ENCODE assay signal across 7 mouse cellular contexts in the genomic region with DNA sequence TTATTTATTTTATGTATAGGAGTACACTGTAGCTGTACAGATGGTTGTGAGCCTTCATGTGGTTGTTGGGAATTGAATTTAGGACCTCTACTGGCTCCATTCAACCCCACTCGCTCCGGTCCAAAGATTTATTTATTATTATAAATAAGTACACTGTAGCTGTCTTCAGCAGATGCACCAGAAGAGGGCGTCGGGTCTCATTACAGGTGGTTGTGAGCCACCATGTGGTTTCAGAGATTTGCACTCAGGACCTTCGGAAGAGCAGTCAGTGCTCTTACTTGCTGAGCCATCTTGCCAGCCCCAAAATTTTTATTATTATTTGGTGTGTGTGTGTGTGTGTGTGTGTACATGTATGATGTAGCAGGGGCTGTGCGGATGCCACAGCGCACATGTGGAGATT. TPM values are rescaled to one million over a fixed set of nuclear protein-coding genes. Genes with fewer than 3 reads are reported as not detected.
DNase-seq lines count a peak whose midpoint lies in the region; ATAC-seq and TF ChIP-seq lines count a peak whose summit lies in the region.
"Not testable (repeated sequence)": the region's sequence is repeated elsewhere in the genome, so short reads cannot be mapped to it uniquely, and the experiment has no call there.

No protein-coding gene starts in this region.

- TF ChIP-seq EP300 in MEL (IDR thresholded peaks at IDR 0.05; ENCODE audit: low read depth in 1 of 2, low read length in 2 of 2); lung, postnatal 0 days (IDR thresholded peaks at IDR 0.05): not testable (repeated sequence)

- not testable (repeated sequence) for H3K4me2 ChIP-seq in forebrain, postnatal 0 days (ENCODE audit: low read depth); lung, postnatal 0 days (replicated peaks; ENCODE audit: low read depth, low read length)

- peak; percentile 24 for TF ChIP-seq RAD21 in MEL (IDR thresholded peaks at IDR 0.05; ENCODE audit: low read depth, low read length)

- 41% methylated on average over 7 of the region's 7 CpGs for WGBS in cerebellum, adult 2 months
- WGBS in forebrain, postnatal 0 days = 90% methylated on average over 7 of the region's 7 CpGs
- WGBS in lung, postnatal 0 days = 91% methylated on average over 7 of the region's 7 CpGs

- DNase-seq in A20 (ENCODE audit: low read depth, low spot score) (peak; percentile 49), MEL (ENCODE audit: low read depth, low spot score) (peak; percentile 47), liver (peak; percentile 37)
- not testable (repeated sequence) for DNase-seq in cerebellum, adult 2 months; forebrain, postnatal 0 days; lung, postnatal 0 days (ENCODE audit: low spot score)
- peak; percentile 29 for DNase-seq in induced T-regulatory cell, adult 2 months (ENCODE audit: low read depth)

- not testable (repeated sequence) for ATAC-seq in forebrain, postnatal 0 days; lung, postnatal 0 days

- not testable (repeated sequence) for H3K4me1 ChIP-seq in MEL (ENCODE audit: control insufficient read depth in 1 of 2, insufficient read depth in 2 of 2, low read length in 2 of 2); forebrain, postnatal 0 days (ENCODE audit: insufficient read depth); lung, postnatal 0 days (ENCODE audit: insufficient read depth, low read depth, low read length)
- peaks cover 42% of the 10 kb centered on the region for H3K4me1 ChIP-seq in cerebellum, adult 2 months (ENCODE audit: control insufficient read depth, insufficient read depth, low read length)

- not testable (repeated sequence) for H3K9ac ChIP-seq in MEL (ENCODE audit: control insufficient read depth, low read depth, low read length, poor library complexity, severe bottlenecking); forebrain, postnatal 0 days; lung, postnatal 0 days (replicated peaks; ENCODE audit: low read depth)

- peak in 2 of 3 experiments; percentile 43 to 46; a peak in 4 of 6 replicates for TF ChIP-seq CTCF in MEL (IDR thresholded peaks at IDR 0.05 in 2 of 3, conservative IDR thresholded peaks at IDR 0.05 in 1 of 3; ENCODE audit: control insufficient read depth in 1 of 3, insufficient read depth in 1 of 3, low read depth in 2 of 3, low read length in 3 of 3, poor library complexity in 1 of 3, severe bottlenecking in 1 of 3)
- TF ChIP-seq CTCF in cerebellum, adult 2 months (IDR thresholded peaks at IDR 0.05; ENCODE audit: borderline replicate concordance, insufficient read depth, low read depth, low read length) = not testable (repeated sequence)
- TF ChIP-seq CTCF in forebrain, postnatal 0 days (IDR thresholded peaks at IDR 0.05; ENCODE audit: low read depth) = 0 out of 2 replicates have a peak, but pooled peaks have one; percentile 2
- peak; percentile 13; the same call in 1 of the 2 replicates for TF ChIP-seq CTCF in lung, postnatal 0 days (IDR thresholded peaks at IDR 0.05)

- H3K9me3 ChIP-seq in MEL (replicated peaks; ENCODE audit: insufficient read depth, low read length); forebrain, postnatal 0 days (ENCODE audit: low read length); lung, postnatal 0 days (ENCODE audit: low read length): not testable (repeated sequence)

- TF ChIP-seq POLR2A in MEL (IDR thresholded peaks at IDR 0.05; ENCODE audit: control insufficient read depth in 1 of 2, insufficient read depth in 1 of 2, low read depth in 1 of 2, low read length in 2 of 2, poor library complexity in 1 of 2); cerebellum, adult 2 months (IDR thresholded peaks at IDR 0.05; ENCODE audit: borderline replicate concordance, insufficient read depth, low read length): not testable (repeated sequence)

- H3K79me2 ChIP-seq in MEL (ENCODE audit: control insufficient read depth, insufficient read depth, low read length, poor library complexity) = not testable (repeated sequence)

- H3K27me3 ChIP-seq in MEL (ENCODE audit: control insufficient read depth in 1 of 2, insufficient read depth in 2 of 2, low read length in 2 of 2); cerebellum, adult 2 months (ENCODE audit: control insufficient read depth, insufficient read depth, low read length); forebrain, postnatal 0 days (ENCODE audit: insufficient read depth, low read length); lung, postnatal 0 days (replicated peaks; ENCODE audit: insufficient read depth, low read length): not testable (repeated sequence)

- H3K4me3 ChIP-seq in MEL (ENCODE audit: control insufficient read depth in 1 of 2, insufficient read depth in 1 of 2, low read depth in 2 of 2, low read length in 2 of 2); forebrain, postnatal 0 days (ENCODE audit: low read depth, low read length); lung, postnatal 0 days (ENCODE audit: low read depth, low read length): not testable (repeated sequence)
- H3K4me3 ChIP-seq in cerebellum, adult 2 months (replicated peaks; ENCODE audit: insufficient read depth, low read depth, low read length) = peak overlapping the region; percentile 68

- H3K36me3 ChIP-seq in MEL (ENCODE audit: control insufficient read depth in 1 of 2, insufficient read depth in 2 of 2, low read length in 2 of 2); lung, postnatal 0 days (ENCODE audit: insufficient read depth, low read length): not testable (repeated sequence)
- H3K36me3 ChIP-seq in forebrain, postnatal 0 days (ENCODE audit: insufficient read depth) = peaks cover 51% of the 10 kb centered on the region

- not testable (repeated sequence) for H3K27ac ChIP-seq in MEL (ENCODE audit: control insufficient read depth, low read depth, low read length); forebrain, postnatal 0 days (ENCODE audit: low read depth, low read length); lung, postnatal 0 days (ENCODE audit: low read length)
- H3K27ac ChIP-seq in cerebellum, adult 2 months (ENCODE audit: insufficient read depth, low read length) = peak overlapping the region; percentile 99

TF ChIP-seq in MEL, 35 proteins besides CTCF, POLR2A, EP300 and RAD21:
- 0 out of 2 replicates have a peak, but pooled peaks have one; percentile 30 for TF ChIP-seq ZC3H11A (IDR thresholded peaks at IDR 0.05; ENCODE audit: low read depth, low read length)
- TF ChIP-seq SMC3 (IDR thresholded peaks at IDR 0.05; ENCODE audit: low read depth, low read length) = peak; percentile 42
- peak; percentile 55; the same call in 1 of the 2 replicates for TF ChIP-seq MYC (IDR thresholded peaks at IDR 0.05; ENCODE audit: low read depth, low read length)

RNA-seq across cellular contexts. Expression of a gene that starts 38.8 kb away (rescaled TPM):
- total RNA-seq in MEL (2012; rRNA removed) = 4.0 and 5.2 TPM in 2 replicates
- polyA plus RNA-seq in MEL (2012; ENCODE audit: insufficient read depth in 1 of 2, insufficient read length in 2 of 2, low read depth in 1 of 2, low replicate concordance in 2 of 2, missing spikeins in 1 of 2) = 10 to 100 TPM in 1 of 2 experiments, not detected in 1; 18.0 TPM
- 81.1 and 88.6 TPM in 2 replicates for polyA plus RNA-seq in cerebellum, adult 2 months (2012; rRNA removed)
- total RNA-seq in forebrain, postnatal 0 days (2014; rRNA removed) = 27.4 and 30.7 TPM in 2 replicates
- 16.0 and 22.1 TPM in 2 replicates for polyA plus RNA-seq in forebrain, postnatal 0 days (2015; fragmentation: Nextera tagmentation; extraction: Ambion mirVana)
- polyA plus RNA-seq in lung, postnatal 0 days (2015; fragmentation: Nextera tagmentation; extraction: Ambion mirVana) = 15.5 and 16.7 TPM in 2 replicates

RNA-seq across cellular contexts. Expression of a gene that starts 39.0 kb away (rescaled TPM):
- total RNA-seq in MEL (2012; rRNA removed) = 17.0 and 17.3 TPM in 2 replicates
- polyA plus RNA-seq in MEL (2012; ENCODE audit: insufficient read depth in 1 of 2, insufficient read length in 2 of 2, low read depth in 1 of 2, low replicate concordance in 2 of 2, missing spikeins in 1 of 2) = 100 to 1,000 TPM in 1 of 2 experiments, 10 to 100 TPM in 1; 59.0 to 168 TPM
- 29.4 and 32.1 TPM in 2 replicates for polyA plus RNA-seq in cerebellum, adult 2 months (2012; rRNA removed)
- 32.5 and 44.3 TPM in 2 replicates for total RNA-seq in forebrain, postnatal 0 days (2014; rRNA removed)
- 14.3 and 15.0 TPM in 2 replicates for polyA plus RNA-seq in forebrain, postnatal 0 days (2015; fragmentation: Nextera tagmentation; extraction: Ambion mirVana)
- polyA plus RNA-seq in lung, postnatal 0 days (2015; fragmentation: Nextera tagmentation; extraction: Ambion mirVana) = 6.8 and 8.4 TPM in 2 replicates

RNA-seq across cellular contexts. Expression of a gene that starts 56.3 kb away (rescaled TPM):
- 8.3 and 9.1 TPM in 2 replicates for total RNA-seq in MEL (2012; rRNA removed)
- 10 to 100 TPM in 1 of 2 experiments, not detected in 1; 10.6 TPM for polyA plus RNA-seq in MEL (2012; ENCODE audit: insufficient read depth in 1 of 2, insufficient read length in 2 of 2, low read depth in 1 of 2, low replicate concordance in 2 of 2, missing spikeins in 1 of 2)
- 27.1 and 31.0 TPM in 2 replicates for polyA plus RNA-seq in cerebellum, adult 2 months (2012; rRNA removed)
- 8.8 and 12.4 TPM in 2 replicates for total RNA-seq in forebrain, postnatal 0 days (2014; rRNA removed)
- polyA plus RNA-seq in forebrain, postnatal 0 days (2015; fragmentation: Nextera tagmentation; extraction: Ambion mirVana) = 3.5 and 4.5 TPM in 2 replicates
- polyA plus RNA-seq in lung, postnatal 0 days (2015; fragmentation: Nextera tagmentation; extraction: Ambion mirVana) = 6.2 and 6.7 TPM in 2 replicates
